Comparison of ENCODE assay signal across 9 mouse cellular contexts in the genomic region with DNA sequence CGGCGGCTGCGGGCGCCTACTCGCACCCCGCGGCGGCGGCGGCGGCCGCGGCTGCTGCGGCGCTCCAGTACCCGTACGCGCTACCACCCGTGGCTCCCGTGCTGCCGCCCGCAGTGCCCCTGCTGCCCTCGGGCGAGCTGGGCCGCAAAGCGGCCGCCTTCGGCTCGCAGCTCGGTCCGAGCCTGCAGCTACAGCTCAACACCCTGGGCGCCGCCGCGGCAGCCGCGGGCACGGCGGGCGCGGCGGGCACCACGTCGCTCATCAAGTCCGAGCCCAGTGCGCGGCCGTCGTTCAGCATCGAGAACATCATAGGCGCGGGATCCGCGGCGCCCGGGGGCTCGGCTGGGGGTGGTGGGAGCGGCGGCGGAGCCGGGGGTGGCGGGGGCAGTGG. TPM values are rescaled to one million over a fixed set of nuclear protein-coding genes. Genes with fewer than 3 reads are reported as not detected.
DNase-seq lines count a peak whose midpoint lies in the region; ATAC-seq and TF ChIP-seq lines count a peak whose summit lies in the region.
"Had no signal": no experiment of that assay in that cellular context is flagged by ENCODE, and none has a peak within 500 bp of the region (broad histone marks: within the 10 kb centered on the region; RNA-seq: fewer than 3 reads in every experiment).

No protein-coding gene starts in this region.

- no peak for TF ChIP-seq POLR2A in testis, adult 2 months (IDR thresholded peaks at IDR 0.05; ENCODE audit: control insufficient read depth, low read depth, low read length)

- peak overlapping the region; percentile 0; the same call in 1 of the 2 replicates for H3K4me3 ChIP-seq in testis, adult 2 months (ENCODE audit: control insufficient read depth, low read depth, low read length)
- peak overlapping the region; percentile 37 for H3K4me3 ChIP-seq in liver, postnatal 0 days (ENCODE audit: low read depth, low read length)

- TF ChIP-seq CTCF in testis, adult 2 months (IDR thresholded peaks at IDR 0.05; ENCODE audit: control insufficient read depth, insufficient read depth, insufficient replicate concordance, low read depth, low read length) = no peak
- TF ChIP-seq CTCF in liver, postnatal 0 days (IDR thresholded peaks at IDR 0.05; ENCODE audit: low read depth) = no peak

- H3K27ac ChIP-seq in testis, adult 2 months (ENCODE audit: control insufficient read depth, insufficient read depth, low read depth, low read length) = no peak overlapping the region
- H3K27ac ChIP-seq in liver, postnatal 0 days (ENCODE audit: low read depth) = no peak overlapping the region

- intact Hi-C loops in left cerebral cortex, postnatal 36 days (cut with DNase I) = loop anchor here (5.0 kb wide), 1 partner anchor 85 kb away; no protein-coding TSS in a partner anchor

- WGBS in liver, postnatal 0 days (ENCODE audit: insufficient replicate concordance) = under 1% methylated on average over 21 of the region's 62 CpGs

- TF ChIP-seq EP300 in liver, postnatal 0 days (IDR thresholded peaks at IDR 0.05; ENCODE audit: low read depth) = no peak

- no peaks in the 10 kb centered on the region for H3K36me3 ChIP-seq in testis, adult 2 months (ENCODE audit: control insufficient read depth, insufficient read depth, low read length)
- H3K36me3 ChIP-seq in liver, postnatal 0 days (replicated peaks; ENCODE audit: insufficient read depth, low read length) = no peaks in the 10 kb centered on the region

- peaks cover 8% of the 10 kb centered on the region for H3K4me1 ChIP-seq in testis, adult 2 months (ENCODE audit: control insufficient read depth, insufficient read depth, low read length)
- H3K4me1 ChIP-seq in liver, postnatal 0 days (ENCODE audit: insufficient read depth) = peaks cover 12% of the 10 kb centered on the region

- no peak for ATAC-seq in liver, postnatal 0 days
- no peak for ATAC-seq in erythroblast, adult 5-6 weeks (replicated peaks; ENCODE audit: low FRiP score, poor library complexity, severe bottlenecking)

- no peaks in the 10 kb centered on the region for H3K9me3 ChIP-seq in liver, postnatal 0 days (ENCODE audit: low read length)

- peaks cover 5% of the 10 kb centered on the region for H3K27me3 ChIP-seq in testis, adult 2 months (ENCODE audit: control insufficient read depth, insufficient read depth, low read length)
- peaks cover 98% of the 10 kb centered on the region for H3K27me3 ChIP-seq in liver, postnatal 0 days (ENCODE audit: insufficient read depth, low read length)

- DNase-seq in cerebellum, postnatal 25 days = peak; percentile 17 to 23
- DNase-seq in cerebellum, adult 11 months = no peak
- DNase-seq in testis, postnatal 14 days (ENCODE audit: low spot score) = no peak
- DNase-seq in liver, postnatal 0 days = no peak
- no peak for DNase-seq in left cerebral cortex, postnatal 36 days (ENCODE audit: low spot score in 2 of 2)
- no peak for DNase-seq in layer of hippocampus, postnatal 14 days (ENCODE audit: low spot score in 2 of 2)

- no peak overlapping the region for H3K9ac ChIP-seq in liver, postnatal 0 days (replicated peaks)

- peak overlapping the region; percentile 58 for H3K4me2 ChIP-seq in liver, postnatal 0 days (ENCODE audit: low read depth, low read length)

RNA-seq across cellular contexts. Expression of a gene that starts 1.3 kb away (rescaled TPM):
- polyA plus RNA-seq in testis, adult 2 months (2012; rRNA removed) = not detected in 2 replicates
- polyA plus RNA-seq in liver, postnatal 0 days (2015; fragmentation: Nextera tagmentation; extraction: Ambion mirVana) = not detected in 2 replicates
- not detected in 2 replicates for total RNA-seq in erythroblast, adult 5-6 weeks (2015; ENCODE audit: low replicate concordance)
- not detected in 2 replicates for total RNA-seq in erythroblast, adult 5-6 weeks (2017; ENCODE audit: low replicate concordance)
- total RNA-seq in left cerebral cortex, postnatal 36 days (2021) = not detected
- total RNA-seq in layer of hippocampus, postnatal 14 days (2021) = not detected
- total RNA-seq: layer of hippocampus, postnatal 25 days had no signal

RNA-seq across cellular contexts. Expression of a gene that starts 58.0 kb away (rescaled TPM):
- polyA plus RNA-seq in testis, adult 2 months (2012; rRNA removed) = 2.2 and 2.6 TPM in 2 replicates
- polyA plus RNA-seq in liver, postnatal 0 days (2015; fragmentation: Nextera tagmentation; extraction: Ambion mirVana) = 4.2 and 4.9 TPM in 2 replicates
- 7.1 and 25.0 TPM in 2 replicates for total RNA-seq in erythroblast, adult 5-6 weeks (2015; ENCODE audit: low replicate concordance)
- total RNA-seq in erythroblast, adult 5-6 weeks (2017; ENCODE audit: low replicate concordance) = 3.9 and 6.6 TPM in 2 replicates
- total RNA-seq in left cerebral cortex, postnatal 36 days (2021) = 10 to 100 TPM; 13.5 to 14.9 TPM
- total RNA-seq in layer of hippocampus, postnatal 14 days (2021) = 10 to 100 TPM; 14.7 to 15.0 TPM

Comparison
In these comparisons a context has a peak if more than half of its experiments do, and no peak if none do; other contexts are left out.
1. DNase-seq: peak in cerebellum, postnatal 25 days (2 of 2); none in cerebellum, adult 11 months (single experiment), testis, postnatal 14 days (single experiment), liver, postnatal 0 days (single experiment), left cerebral cortex, postnatal 36 days (0 of 2) and layer of hippocampus, postnatal 14 days (0 of 2).